Mouse (Mus musculus): Measurements from ENCODE around the gene Rapgef4. TPM values are rescaled to one million over a fixed set of nuclear protein-coding genes. Genes with fewer than 3 reads are reported as not detected.
"Not testable (repeated sequence)": the region's sequence is repeated elsewhere in the genome, so short reads cannot be mapped to it uniquely, and the experiment has no call there.

Gene Rapgef4
- polyA plus RNA-seq, 1 experiment from 2014 or later, result 2.1 TPM

GRCm38 (mm10) chr2:72139863-72140845 is 159.1 kb downstream of the Rapgef4 start:
- no peak overlapping the region for H3K9ac ChIP-seq
- H3K9me3 ChIP-seq, result no peaks in the 10 kb centered on the region
- H3K36me3 ChIP-seq, result no peaks in the 10 kb centered on the region
- H3K4me2 ChIP-seq (replicated peaks), result no peak overlapping the region
- no peak for ATAC-seq
- peaks cover 8% of the 10 kb centered on the region for H3K4me1 ChIP-seq (replicated peaks)
- H3K4me3 ChIP-seq (replicated peaks), result no peak overlapping the region
- no peak overlapping the region for H3K27ac ChIP-seq
- 69% methylated on average over 14 of the region's 14 CpGs for WGBS
- H3K27me3 ChIP-seq (replicated peaks), result no peaks in the 10 kb centered on the region

- Histone ChIP-seq H3K9ac (no peak overlapping the region), H3K27ac (no peak overlapping the region), H3K27me3 (replicated peaks) (no peaks in the 10 kb centered on the region), H3K4me1 (replicated peaks) (peaks cover 13% of the 10 kb centered on the region), H3K9me3 (no peaks in the 10 kb centered on the region), H3K4me2 (replicated peaks) (no peak overlapping the region), H3K36me3 (no peaks in the 10 kb centered on the region), H3K4me3 (replicated peaks) (no peak overlapping the region)
- 43% methylated on average over 8 of the region's 8 CpGs for WGBS
- no peak for ATAC-seq
These were observed 160.1 kb downstream of the Rapgef4 start for GRCm38 (mm10) chr2:72141091-72141490.

GRCm38 (mm10) chr2:72141732-72142131 is 160.7 kb downstream of the Rapgef4 start:
- not testable (repeated sequence) for H3K9ac ChIP-seq; H3K4me2 ChIP-seq (replicated peaks); ATAC-seq; H3K9me3 ChIP-seq; H3K4me3 ChIP-seq (replicated peaks); H3K36me3 ChIP-seq; H3K27ac ChIP-seq; H3K27me3 ChIP-seq (replicated peaks)
- peaks cover 12% of the 10 kb centered on the region for H3K4me1 ChIP-seq (replicated peaks)
- WGBS, result 87% methylated on average over 4 of the region's 4 CpGs

- Histone ChIP-seq H3K27me3 (replicated peaks) (no peaks in the 10 kb centered on the region), H3K9ac (no peak overlapping the region), H3K4me3 (replicated peaks) (no peak overlapping the region), H3K36me3 (no peaks in the 10 kb centered on the region), H3K4me2 (replicated peaks) (no peak overlapping the region), H3K4me1 (replicated peaks) (peaks cover 11% of the 10 kb centered on the region), H3K27ac (no peak overlapping the region), H3K9me3 (no peaks in the 10 kb centered on the region)
- 79% methylated on average over 9 of the region's 9 CpGs for WGBS
- ATAC-seq, result no peak
These were observed 162.4 kb downstream of the Rapgef4 start for GRCm38 (mm10) chr2:72143413-72143812.

- Histone ChIP-seq H3K36me3 (no peaks in the 10 kb centered on the region), H3K9me3 (no peaks in the 10 kb centered on the region), H3K27ac (no peak overlapping the region), H3K9ac (no peak overlapping the region), H3K4me1 (replicated peaks) (peaks cover 11% of the 10 kb centered on the region), H3K27me3 (replicated peaks) (no peaks in the 10 kb centered on the region), H3K4me2 (replicated peaks) (no peak overlapping the region), H3K4me3 (replicated peaks) (no peak overlapping the region)
- ATAC-seq, result no peak
- 41% methylated on average over 7 of the region's 7 CpGs for WGBS
These were observed 163.6 kb downstream of the Rapgef4 start for GRCm38 (mm10) chr2:72144576-72145200.

- Histone ChIP-seq H3K4me1 (replicated peaks) (peaks cover 11% of the 10 kb centered on the region), H3K4me2 (replicated peaks) (no peak overlapping the region), H3K9me3 (no peaks in the 10 kb centered on the region), H3K36me3 (no peaks in the 10 kb centered on the region), H3K9ac (no peak overlapping the region), H3K4me3 (replicated peaks) (no peak overlapping the region), H3K27ac (no peak overlapping the region), H3K27me3 (replicated peaks) (no peaks in the 10 kb centered on the region)
- 73% methylated on average over 11 of the region's 11 CpGs for WGBS
- no peak for ATAC-seq
These were observed 164.3 kb downstream of the Rapgef4 start for GRCm38 (mm10) chr2:72145281-72145875.

GRCm38 (mm10) chr2:72146061-72146460 is 165.0 kb downstream of the Rapgef4 start:
- WGBS, result 47% methylated on average over 10 of the region's 10 CpGs
- ATAC-seq, result no peak
- no peaks in the 10 kb centered on the region for H3K9me3 ChIP-seq

GRCm38 (mm10) chr2:72147246-72147645 is 166.2 kb downstream of the Rapgef4 start:
- Histone ChIP-seq H3K36me3 (no peaks in the 10 kb centered on the region), H3K4me3 (replicated peaks) (no peak overlapping the region), H3K4me2 (replicated peaks) (no peak overlapping the region), H3K27ac (no peak overlapping the region), H3K9ac (no peak overlapping the region), H3K27me3 (replicated peaks) (no peaks in the 10 kb centered on the region), H3K4me1 (replicated peaks) (peaks cover 11% of the 10 kb centered on the region), H3K9me3 (no peaks in the 10 kb centered on the region)
- ATAC-seq, result no peak
- WGBS, result 88% methylated on average over 7 of the region's 7 CpGs

More at GRCm38 (mm10) chr2:72146061-72146460, 165.0 kb downstream of the Rapgef4 start:
- H3K9ac ChIP-seq, result no peak overlapping the region
- H3K27ac ChIP-seq, result no peak overlapping the region
- H3K27me3 ChIP-seq (replicated peaks), result no peaks in the 10 kb centered on the region
- H3K4me1 ChIP-seq (replicated peaks), result peaks cover 11% of the 10 kb centered on the region
- no peaks in the 10 kb centered on the region for H3K36me3 ChIP-seq
- no peak overlapping the region for H3K4me3 ChIP-seq (replicated peaks)
- H3K4me2 ChIP-seq (replicated peaks), result no peak overlapping the region

GRCm38 (mm10) chr2:72147695-72148094 is 166.7 kb downstream of the Rapgef4 start:
- 73% methylated on average over 6 of the region's 6 CpGs for WGBS
- no peak overlapping the region for H3K4me3 ChIP-seq (replicated peaks)
- no peaks in the 10 kb centered on the region for H3K27me3 ChIP-seq (replicated peaks)
- H3K9ac ChIP-seq, result no peak overlapping the region
- H3K27ac ChIP-seq, result no peak overlapping the region
- H3K36me3 ChIP-seq, result no peaks in the 10 kb centered on the region
- no peaks in the 10 kb centered on the region for H3K9me3 ChIP-seq
- H3K4me1 ChIP-seq (replicated peaks), result peaks cover 11% of the 10 kb centered on the region
- no peak overlapping the region for H3K4me2 ChIP-seq (replicated peaks)
- no peak for ATAC-seq

GRCm38 (mm10) chr2:72148647-72149046 is 167.6 kb downstream of the Rapgef4 start:
- H3K27me3 ChIP-seq (replicated peaks), result no peaks in the 10 kb centered on the region
- no peak overlapping the region for H3K9ac ChIP-seq
- no peak overlapping the region for H3K4me2 ChIP-seq (replicated peaks)
- peaks cover 11% of the 10 kb centered on the region for H3K4me1 ChIP-seq (replicated peaks)
- H3K4me3 ChIP-seq (replicated peaks), result no peak overlapping the region
- 53% methylated on average over 4 of the region's 4 CpGs for WGBS
- no peak for ATAC-seq
- H3K36me3 ChIP-seq, result no peaks in the 10 kb centered on the region
- H3K27ac ChIP-seq, result no peak overlapping the region
- no peaks in the 10 kb centered on the region for H3K9me3 ChIP-seq

- no peak overlapping the region for H3K27ac ChIP-seq
- ATAC-seq, result no peak
- no peaks in the 10 kb centered on the region for H3K27me3 ChIP-seq (replicated peaks)
- no peak overlapping the region for H3K4me2 ChIP-seq (replicated peaks)
- H3K36me3 ChIP-seq, result no peaks in the 10 kb centered on the region
- no peaks in the 10 kb centered on the region for H3K9me3 ChIP-seq
- H3K4me1 ChIP-seq (replicated peaks), result peaks cover 11% of the 10 kb centered on the region
- WGBS, result 19% methylated on average over 4 of the region's 4 CpGs
- no peak overlapping the region for H3K9ac ChIP-seq
- H3K4me3 ChIP-seq (replicated peaks), result no peak overlapping the region
These were observed 168.0 kb downstream of the Rapgef4 start for GRCm38 (mm10) chr2:72149059-72149458.

GRCm38 (mm10) chr2:72151792-72152554 is 170.9 kb downstream of the Rapgef4 start:
- Histone ChIP-seq H3K4me2 (replicated peaks) (no peak overlapping the region), H3K4me1 (replicated peaks) (no peaks in the 10 kb centered on the region), H3K9me3 (no peaks in the 10 kb centered on the region), H3K36me3 (no peaks in the 10 kb centered on the region), H3K27ac (no peak overlapping the region), H3K9ac (no peak overlapping the region), H3K27me3 (replicated peaks) (no peaks in the 10 kb centered on the region), H3K4me3 (replicated peaks) (no peak overlapping the region)
- no peak for ATAC-seq
- WGBS, result 83% methylated on average over 9 of the region's 9 CpGs
